Mouse (Mus musculus) spleen, adult 2 months (tissue): ENCODE results near the gene Tcfl5. TPM values are rescaled to one million over a fixed set of nuclear protein-coding genes. Genes with fewer than 3 reads are reported as not detected.

ENCODE experiments used
- DNase-seq, 2 experiments: peaks; one replicate each; pipeline versions ENCODE4 v3.0.0 to v3.0.0-alpha.2; 2012 to 2021; ENCODE audit warnings: low spot score in 2 of 2, low read depth in 1 of 2
- H3K27ac ChIP-seq: fragments of 200-500 bp; 2 replicates; pipeline ENCODE4 v1.5.1; 2012; ENCODE audit warnings: low read length, inconsistent platforms; ENCODE audit not compliant: insufficient read depth
- H3K27me3 ChIP-seq: fragments of 200-500 bp; 2 replicates; pipeline ENCODE4 v1.6.1; 2012; ENCODE audit warnings: mild to moderate bottlenecking, moderate library complexity, low read length, inconsistent platforms; ENCODE audit not compliant: control insufficient read depth, insufficient read depth
- H3K36me3 ChIP-seq: fragments of 200-500 bp; 2 replicates; pipeline ENCODE4 v1.6.1; 2012; ENCODE audit warnings: mild to moderate bottlenecking, low read length, inconsistent platforms; ENCODE audit not compliant: control insufficient read depth, insufficient read depth
- H3K4me1 ChIP-seq: fragments of 200-500 bp; 2 replicates; pipeline ENCODE4 v1.6.1; 2011; ENCODE audit warnings: inconsistent platforms; ENCODE audit not compliant: control insufficient read depth, insufficient read depth, insufficient read length
- H3K4me3 ChIP-seq: fragments of 200-500 bp; 2 replicates; pipeline ENCODE4 v1.5.1; 2011; ENCODE audit warnings: mild to moderate bottlenecking, inconsistent platforms; ENCODE audit not compliant: insufficient read depth, insufficient read length; ENCODE audit errors: extremely low read depth
- CTCF ChIP-seq: fragments of 200-500 bp; IDR thresholded peaks from 2 replicates; pipeline ENCODE4 v1.5.1; 2011; ENCODE audit warnings: mild to moderate bottlenecking, inconsistent platforms; ENCODE audit not compliant: insufficient read depth, insufficient read length, insufficient replicate concordance; ENCODE audit errors: extremely low read depth
- POLR2A ChIP-seq: fragments of 200-500 bp; IDR thresholded peaks from 2 replicates; pipeline ENCODE4 v1.6.1; 2011; ENCODE audit warnings: low read depth, low read length, inconsistent platforms
- WGBS: fragments of 180-500 bp; shearing (Covaris S2); methylation state at CpG from one replicate; pipeline ENCODE4 v1.1.7; 2018; 5-methylcytosine and 5-hydroxymethylcytosine counted together
- polyA plus RNA-seq: library from polyadenylated mRNA; depleted of rRNA; stranded (reverse); fragments of >200 nt; gene quantifications from 2 replicates; pipeline ENCODE4 v1.2.3, GENCODE M21; 2012

Gene Tcfl5
- polyA plus RNA-seq, 1 experiment = not detected

DNA sequence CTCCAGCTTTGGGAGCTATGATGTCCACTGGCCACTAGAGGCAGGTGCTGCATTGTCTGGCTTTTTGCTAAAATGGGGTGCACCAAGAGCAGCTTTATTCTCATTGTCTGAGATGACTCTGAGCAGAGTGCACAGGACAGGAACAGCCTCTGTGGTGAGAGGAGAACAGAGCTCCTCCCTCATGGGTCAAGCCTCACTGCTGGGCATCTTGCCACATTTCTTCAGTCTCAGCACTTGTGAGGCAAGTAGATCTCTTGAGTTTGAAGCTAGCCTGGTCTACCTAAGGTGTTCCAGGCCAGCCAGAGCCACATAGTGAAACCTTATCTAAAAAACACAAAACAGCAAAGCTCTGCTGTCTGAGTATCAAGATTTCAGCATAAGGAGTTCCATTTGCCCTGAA is 4.3 kb upstream of the Tcfl5 start:
- no peaks in the 10 kb centered on the region; the same call in 1 of the 2 replicates for H3K4me1 ChIP-seq
- no peaks in the 10 kb centered on the region for H3K36me3 ChIP-seq
- H3K27me3 ChIP-seq = peaks cover 14% of the 10 kb centered on the region
- no peak for TF ChIP-seq POLR2A
- TF ChIP-seq CTCF = no peak
- H3K4me3 ChIP-seq = no peak overlapping the region
- no peak for DNase-seq
- no peak overlapping the region for H3K27ac ChIP-seq

DNA sequence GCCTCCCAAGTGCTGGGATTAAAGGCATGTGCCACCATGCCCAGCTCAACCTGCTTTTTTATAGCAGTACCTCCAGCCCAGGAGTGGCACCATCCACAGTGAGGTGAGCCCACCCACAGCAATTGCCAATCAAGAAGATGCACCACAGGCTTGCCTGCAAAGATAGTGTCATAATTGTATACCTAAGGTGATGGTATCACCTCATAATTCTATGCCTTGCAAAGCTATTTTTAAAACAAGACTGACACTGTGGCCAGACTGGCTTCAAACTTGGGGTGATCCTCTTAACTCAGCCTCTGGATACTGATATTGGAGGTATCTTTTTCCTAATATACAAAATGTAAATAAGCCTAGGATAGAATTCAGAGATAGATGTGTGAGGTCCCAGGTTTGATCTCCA is 1.1 kb upstream of the Tcfl5 start:
- no peak for DNase-seq
- no peaks in the 10 kb centered on the region; the same call in 1 of the 2 replicates for H3K4me1 ChIP-seq
- no peak overlapping the region for H3K4me3 ChIP-seq
- H3K27me3 ChIP-seq = peaks cover 21% of the 10 kb centered on the region
- H3K36me3 ChIP-seq = no peaks in the 10 kb centered on the region
- no peak overlapping the region for H3K27ac ChIP-seq
- no peak for TF ChIP-seq POLR2A
- TF ChIP-seq CTCF = no peak

DNA sequence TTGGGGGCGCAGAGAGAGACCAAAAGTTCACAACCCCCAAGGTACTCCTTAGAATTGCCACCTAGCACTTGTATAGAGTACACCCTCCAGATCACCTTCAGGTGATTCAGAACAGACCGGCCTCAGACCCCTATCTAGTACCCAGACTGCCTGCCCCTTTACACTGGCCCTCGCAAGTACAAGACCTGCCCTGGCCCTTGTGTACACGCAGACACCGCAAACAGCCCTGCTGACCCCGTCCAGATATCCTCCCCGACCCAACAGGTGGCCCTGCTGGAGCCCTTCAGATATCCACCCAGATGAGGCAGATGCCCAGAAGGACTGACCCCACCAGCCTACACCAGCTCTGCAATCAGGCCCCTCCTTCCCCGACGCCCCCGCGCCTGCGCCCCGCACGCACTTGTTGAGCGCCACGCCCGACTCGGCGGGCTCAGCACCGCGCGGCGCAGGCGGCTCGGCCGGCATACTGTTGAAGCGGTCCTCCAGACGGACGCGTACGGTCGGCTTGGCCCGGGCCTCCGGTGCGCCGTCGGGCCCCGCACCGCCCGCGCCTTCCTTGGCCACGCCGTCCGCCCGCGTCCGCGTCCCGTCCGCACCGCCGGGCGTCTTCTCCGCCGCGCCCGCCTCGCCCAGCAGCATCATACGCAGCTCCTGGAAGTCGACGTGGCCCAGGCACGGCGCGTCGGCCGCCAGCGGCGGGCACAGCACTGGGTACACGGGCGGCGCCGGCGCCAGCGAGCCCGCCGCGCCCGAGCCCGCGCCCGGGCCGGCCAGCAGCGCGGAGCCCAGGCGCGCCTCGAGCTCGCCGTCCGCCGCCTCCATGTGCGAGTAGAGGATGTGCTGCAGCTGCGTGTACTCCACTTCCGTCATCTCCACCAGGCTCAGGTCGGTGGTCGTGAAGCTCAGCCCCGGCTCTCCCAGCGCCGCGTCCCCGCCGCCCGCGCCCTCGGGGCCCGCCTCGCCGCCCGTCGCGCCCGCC is 643 bp downstream of the Tcfl5 start:
- TF ChIP-seq POLR2A (no peak), CTCF (no peak)
- peaks cover 21% of the 10 kb centered on the region for H3K27me3 ChIP-seq
- 21% methylated on average over 112 of the region's 112 CpGs for WGBS
- no peaks in the 10 kb centered on the region; the same call in 1 of the 2 replicates for H3K4me1 ChIP-seq
- H3K36me3 ChIP-seq = no peaks in the 10 kb centered on the region
- DNase-seq = no peak
- H3K27ac ChIP-seq = no peak overlapping the region
- H3K4me3 ChIP-seq = no peak overlapping the region

DNA sequence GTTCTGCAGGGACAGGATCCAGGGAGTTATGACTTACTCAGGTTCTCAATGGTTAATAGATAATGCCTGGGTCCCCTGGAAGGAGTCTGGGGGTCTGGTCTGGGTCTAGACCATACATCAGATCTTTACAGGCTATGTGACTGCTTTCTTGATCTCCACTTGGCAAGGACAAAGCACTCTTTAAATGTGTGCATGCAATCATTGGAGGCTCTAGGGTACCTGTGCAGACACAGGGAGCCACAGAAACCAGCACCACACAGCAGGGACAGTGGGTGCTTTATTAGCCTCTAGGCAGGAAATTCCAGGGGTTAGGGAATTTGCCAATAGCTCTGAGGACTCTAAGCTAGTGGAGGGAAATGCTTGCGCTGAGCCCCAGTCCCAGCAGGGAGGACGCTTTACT is 30.6 kb downstream of the Tcfl5 start:
- H3K4me1 ChIP-seq = no peaks in the 10 kb centered on the region
- no peaks in the 10 kb centered on the region for H3K27me3 ChIP-seq
- H3K27ac ChIP-seq = no peak overlapping the region
- H3K36me3 ChIP-seq = no peaks in the 10 kb centered on the region
- TF ChIP-seq CTCF (no peak), POLR2A (no peak)
- H3K4me3 ChIP-seq = no peak overlapping the region
- DNase-seq = no peak
- 60% methylated on average over 2 of the region's 2 CpGs for WGBS

DNA sequence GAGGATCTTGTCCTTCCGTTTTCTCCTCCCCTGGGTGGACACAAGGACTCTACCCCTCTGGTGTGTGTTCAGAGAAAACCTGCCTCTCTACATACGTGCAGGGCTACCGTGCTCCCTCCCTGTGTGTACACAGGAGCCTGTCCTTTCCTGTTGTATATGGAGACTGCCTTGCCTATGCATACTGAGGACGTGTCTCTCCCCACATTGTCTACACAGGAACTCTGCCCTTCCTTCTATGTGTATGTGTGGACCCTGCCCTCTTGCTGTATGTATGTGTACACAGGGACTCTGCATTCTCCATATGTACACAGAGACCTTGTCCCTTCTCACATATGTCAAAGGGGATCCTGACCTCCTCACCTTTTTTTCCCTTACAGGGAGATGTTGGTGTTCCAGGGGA is 32.2 kb downstream of the Tcfl5 start:
- H3K36me3 ChIP-seq = no peaks in the 10 kb centered on the region
- no peaks in the 10 kb centered on the region for H3K4me1 ChIP-seq
- no peak overlapping the region for H3K27ac ChIP-seq
- 77% methylated on average over 4 of the region's 4 CpGs for WGBS
- no peak overlapping the region for H3K4me3 ChIP-seq
- no peak for DNase-seq
- no peak for TF ChIP-seq POLR2A
- TF ChIP-seq CTCF = no peak
- no peaks in the 10 kb centered on the region for H3K27me3 ChIP-seq

DNA sequence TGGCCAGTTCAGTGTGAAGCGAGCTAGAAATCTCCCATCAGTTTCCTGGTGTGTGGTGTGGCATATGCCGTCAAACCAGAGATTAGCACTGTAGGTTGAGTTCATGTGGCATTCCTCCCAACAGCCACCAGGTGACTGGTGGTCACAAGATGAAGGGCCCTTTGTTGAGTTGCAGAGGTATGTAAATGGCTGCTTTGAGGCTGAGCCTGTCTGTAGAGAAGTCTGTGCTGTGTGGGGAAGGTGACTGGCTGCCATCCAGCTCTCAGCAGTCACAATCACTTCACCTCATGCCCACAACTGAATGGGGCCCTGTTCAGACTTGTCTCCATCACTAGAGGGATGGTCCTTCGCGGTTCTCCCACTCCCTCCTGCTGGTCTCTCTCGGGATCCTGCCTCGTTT is 37.7 kb downstream of the Tcfl5 start:
- 77% methylated on average over 6 of the region's 6 CpGs for WGBS
- Histone ChIP-seq H3K27me3 (no peaks in the 10 kb centered on the region), H3K4me3 (no peak overlapping the region), H3K27ac (no peak overlapping the region), H3K36me3 (no peaks in the 10 kb centered on the region), H3K4me1 (no peaks in the 10 kb centered on the region)
- no peak for TF ChIP-seq CTCF
- no peak for TF ChIP-seq POLR2A
- no peak for DNase-seq

DNA sequence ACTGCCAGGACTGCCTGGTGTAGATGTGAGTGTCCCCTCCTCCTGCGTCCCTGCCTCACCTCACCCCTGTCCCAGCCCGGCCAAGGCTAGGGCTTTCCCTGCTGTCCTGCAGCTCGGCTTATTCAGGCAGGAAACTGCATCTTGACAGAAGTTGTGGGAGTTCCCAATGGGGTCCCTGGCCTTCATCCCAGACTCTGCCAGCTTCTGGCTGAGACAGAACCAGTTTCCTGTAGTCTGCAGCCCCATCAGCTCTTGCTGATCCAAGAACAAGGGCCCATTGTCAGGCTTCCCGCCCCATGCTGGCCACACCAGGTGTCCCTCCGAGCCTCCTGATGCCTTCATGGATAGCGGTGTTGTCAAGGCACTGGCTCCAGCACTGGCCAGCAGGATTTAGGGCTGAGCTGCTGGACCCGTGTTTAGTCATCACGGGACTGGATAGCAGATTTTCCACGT is 41.9 kb downstream of the Tcfl5 start:
- TF ChIP-seq POLR2A (no peak), CTCF (no peak)
- peaks cover 5% of the 10 kb centered on the region; the same call in 1 of the 2 replicates for H3K36me3 ChIP-seq
- no peaks in the 10 kb centered on the region for H3K27me3 ChIP-seq
- WGBS = 50% methylated on average over 9 of the region's 9 CpGs
- H3K4me1 ChIP-seq = no peaks in the 10 kb centered on the region
- no peak for DNase-seq
- no peak overlapping the region for H3K4me3 ChIP-seq
- H3K27ac ChIP-seq = no peak overlapping the region
